Mouse (Mus musculus) forebrain, embryonic 15.5 days (tissue): ENCODE measurements at regions not wholly inside any gene's neighbourhood (a gene's known extent, or its start where the extent isn't known, plus 50 kb on each side); places are given as distances from the start of the nearest gene placed in this dataset.

Experiments used
- ATAC-seq: fragments of 200-750 bp; cut with Nextera tagmentation; replicated peaks from 2 replicates; pipeline ENCODE4 v1.8.0; 2017; ENCODE audit warnings: mild to moderate bottlenecking, moderate TSS enrichment, moderate library complexity
- H3K27ac ChIP-seq: fragments of 300-500 bp; sonication (generic); replicated peaks from 2 replicates; pipeline ENCODE4 v1.5.1; 2015; ENCODE audit warnings: mild to moderate bottlenecking, inconsistent platforms
- H3K27me3 ChIP-seq: fragments of 300-500 bp; sonication (generic); 2 replicates; pipeline ENCODE4 v1.6.1; 2015; ENCODE audit warnings: inconsistent platforms
- H3K36me3 ChIP-seq: fragments of 300-500 bp; sonication (generic); 2 replicates; pipeline ENCODE4 v1.6.1; 2015; ENCODE audit warnings: mild to moderate bottlenecking, inconsistent platforms
- H3K4me1 ChIP-seq: fragments of 300-500 bp; sonication (generic); 2 replicates; pipeline ENCODE4 v1.6.1; 2015; ENCODE audit warnings: inconsistent platforms
- H3K4me2 ChIP-seq: fragments of 300-500 bp; sonication (generic); replicated peaks from 2 replicates; pipeline ENCODE4 v1.6.1; 2015; ENCODE audit warnings: mild to moderate bottlenecking, inconsistent platforms
- H3K4me3 ChIP-seq: fragments of 300-500 bp; sonication (generic); 2 replicates; pipeline ENCODE4 v1.5.1; 2015; ENCODE audit warnings: mild to moderate bottlenecking, inconsistent platforms
- H3K9ac ChIP-seq: fragments of 300-500 bp; sonication (generic); replicated peaks from 2 replicates; pipeline ENCODE4 v1.6.1; 2015; ENCODE audit warnings: mild to moderate bottlenecking, inconsistent platforms
- H3K9me3 ChIP-seq: fragments of 300-500 bp; sonication (generic); 2 replicates; pipeline ENCODE4 v1.6.1; 2016; ENCODE audit warnings: inconsistent platforms
- WGBS: fragments of 180-500 bp; shearing (Covaris S2); methylation state at CpG from one replicate; pipeline ENCODE4 v1.1.7; 2015; ENCODE audit warnings: mixed read lengths; 5-methylcytosine and 5-hydroxymethylcytosine counted together

DNA sequence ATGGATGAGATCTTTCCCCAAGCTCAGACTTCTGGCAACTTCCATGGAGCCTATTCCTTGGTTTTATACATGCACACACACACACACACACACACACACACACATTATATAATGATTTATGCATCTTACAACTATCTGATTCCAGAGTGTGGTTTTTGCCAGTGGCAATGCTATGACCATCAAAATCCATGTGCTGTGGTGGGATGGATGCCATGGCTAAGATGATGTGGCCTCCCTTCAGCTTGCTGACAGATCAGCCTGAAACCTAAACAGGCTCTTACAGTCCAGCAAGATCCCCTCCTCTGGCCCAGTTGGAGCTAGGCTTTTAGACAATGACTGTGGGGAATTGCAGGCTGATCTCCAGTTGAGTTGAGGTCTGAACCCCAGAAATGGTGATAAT lies 187.1 kb downstream of the Xxylt1 start:
- H3K9me3 ChIP-seq: no peaks in the 10 kb centered on the region
- H3K4me3 ChIP-seq: no peak overlapping the region
- H3K36me3 ChIP-seq: no peaks in the 10 kb centered on the region
- H3K27ac ChIP-seq: no peak overlapping the region
- ATAC-seq: no peak
- H3K4me1 ChIP-seq: no peaks in the 10 kb centered on the region
- no peak overlapping the region for H3K9ac ChIP-seq
- H3K27me3 ChIP-seq: no peaks in the 10 kb centered on the region
- H3K4me2 ChIP-seq: no peak overlapping the region

DNA sequence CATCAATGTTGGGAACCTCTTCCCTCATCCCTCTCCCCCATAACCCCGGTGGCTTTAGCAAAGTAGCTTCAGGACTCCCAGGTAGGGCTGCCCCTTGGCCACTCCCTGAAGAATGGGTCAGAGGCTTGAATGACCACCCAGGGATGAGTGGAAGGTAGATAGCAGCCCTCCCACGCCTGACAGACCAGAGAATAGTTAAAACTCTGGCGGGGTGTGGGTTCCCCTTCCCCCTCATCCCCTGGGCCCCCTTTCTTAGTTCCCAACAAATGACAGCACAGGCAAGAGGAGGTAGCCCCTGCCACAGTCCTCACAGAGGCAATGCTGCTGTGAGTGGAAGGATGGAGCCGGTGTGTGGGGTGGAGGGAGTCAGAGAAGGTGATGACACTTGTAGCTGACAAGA lies 186.2 kb downstream of the Xxylt1 start:
- H3K36me3 ChIP-seq: no peaks in the 10 kb centered on the region
- WGBS: 83% methylated on average over 4 of the region's 4 CpGs
- no peak overlapping the region for H3K9ac ChIP-seq
- no peaks in the 10 kb centered on the region for H3K9me3 ChIP-seq
- ATAC-seq: no peak
- H3K27me3 ChIP-seq: no peaks in the 10 kb centered on the region
- no peaks in the 10 kb centered on the region for H3K4me1 ChIP-seq
- no peak overlapping the region for H3K4me3 ChIP-seq
- no peak overlapping the region for H3K4me2 ChIP-seq
- H3K27ac ChIP-seq: no peak overlapping the region

DNA sequence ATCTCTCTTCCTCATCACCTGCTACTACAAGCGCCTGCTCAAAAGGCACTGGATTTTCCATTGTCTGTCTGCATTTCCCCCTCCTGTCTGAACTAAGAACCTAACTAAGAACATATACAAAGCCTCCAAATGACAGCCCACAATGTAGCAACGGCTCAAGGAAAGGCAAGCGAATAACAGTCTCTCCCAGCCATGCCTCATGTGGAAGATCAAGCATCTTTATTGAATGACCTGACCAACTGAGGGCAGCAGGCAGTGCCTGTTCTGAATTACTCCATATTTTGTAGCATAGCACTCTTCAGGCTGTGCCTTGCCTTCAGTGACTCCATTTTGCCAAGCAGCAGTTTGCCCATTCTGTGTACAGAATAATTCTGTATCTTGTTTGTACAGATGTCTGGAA lies 183.9 kb downstream of the Xxylt1 start:
- Histone ChIP-seq H3K9ac (no peak overlapping the region), H3K27ac (no peak overlapping the region), H3K36me3 (no peaks in the 10 kb centered on the region), H3K4me2 (no peak overlapping the region), H3K27me3 (no peaks in the 10 kb centered on the region), H3K9me3 (no peaks in the 10 kb centered on the region), H3K4me1 (no peaks in the 10 kb centered on the region), H3K4me3 (no peak overlapping the region)
- WGBS: 94% methylated on average over 3 of the region's 3 CpGs
- no peak for ATAC-seq

DNA sequence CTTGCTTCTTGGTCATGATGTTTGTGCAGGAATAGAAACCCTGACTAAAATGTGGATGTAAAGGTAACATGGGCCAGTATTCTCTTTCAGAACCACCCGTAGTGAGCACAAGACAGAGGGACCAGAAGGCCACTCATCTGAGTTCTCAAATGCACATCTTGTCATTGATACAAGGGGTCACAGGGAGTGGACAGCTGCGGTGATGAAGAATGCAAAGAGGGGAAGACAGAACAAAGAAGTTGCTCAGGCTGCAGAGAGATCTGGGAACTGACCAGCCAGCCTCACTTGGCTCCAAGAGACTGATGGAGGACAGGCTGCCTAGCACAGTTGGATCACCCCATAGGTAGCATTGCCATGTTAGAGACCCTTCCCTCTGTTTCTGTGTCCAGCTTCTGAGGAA lies 181.1 kb downstream of the Xxylt1 start:
- 0 out of 2 replicates have a peak, but pooled peaks cover 6% of the 10 kb centered on the region for H3K9me3 ChIP-seq
- no peak overlapping the region for H3K4me2 ChIP-seq
- 84% methylated on average over 2 of the region's 2 CpGs for WGBS
- ATAC-seq: no peak
- H3K36me3 ChIP-seq: no peaks in the 10 kb centered on the region
- H3K4me1 ChIP-seq: no peaks in the 10 kb centered on the region
- no peak overlapping the region for H3K9ac ChIP-seq
- no peaks in the 10 kb centered on the region for H3K27me3 ChIP-seq
- no peak overlapping the region for H3K4me3 ChIP-seq
- H3K27ac ChIP-seq: no peak overlapping the region

DNA sequence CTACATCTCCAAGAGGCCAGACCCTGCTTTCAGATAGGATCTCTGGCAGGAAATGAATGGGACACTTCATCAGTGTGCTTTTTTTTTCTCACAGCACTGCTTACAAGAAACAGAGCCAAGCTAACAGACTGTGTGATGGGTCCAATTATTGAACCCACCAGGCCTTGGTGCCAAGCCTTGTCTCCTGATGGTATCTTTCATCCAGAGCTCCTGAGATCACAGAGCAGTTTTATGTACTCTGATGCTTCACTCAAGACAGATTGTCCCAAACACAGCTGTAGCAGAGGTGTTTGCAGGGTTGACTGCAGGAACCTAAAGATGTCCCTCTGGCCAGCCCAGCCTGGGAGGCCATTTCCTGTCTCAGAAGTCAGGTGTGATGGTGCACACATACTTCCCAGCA lies 179.9 kb downstream of the Xxylt1 start:
- Histone ChIP-seq H3K27me3 (no peaks in the 10 kb centered on the region), H3K36me3 (no peaks in the 10 kb centered on the region), H3K27ac (no peak overlapping the region), H3K4me1 (no peaks in the 10 kb centered on the region), H3K4me3 (no peak overlapping the region), H3K9ac (no peak overlapping the region), H3K4me2 (no peak overlapping the region), H3K9me3 (0 out of 2 replicates have a peak, but pooled peaks cover 6% of the 10 kb centered on the region)
- ATAC-seq: no peak
